In genomic region chr5:139282191-139282590, GRCm38 (mm10) we compare ENCODE assay signal across 8 mouse cellular contexts. TPM values are rescaled to one million over a fixed set of nuclear protein-coding genes. Genes with fewer than 3 reads are reported as not detected.
DNase-seq lines count a peak whose midpoint lies in the region; ATAC-seq and TF ChIP-seq lines count a peak whose summit lies in the region.

No protein-coding gene starts in this region.

- no peaks in the 10 kb centered on the region for H3K9me3 ChIP-seq in midbrain, embryonic 10.5 days (replicated peaks)

- H3K27ac ChIP-seq in cortical plate, adult 2 months (ENCODE audit: insufficient read depth, low read length), result peak overlapping the region; percentile 24; the same call in 1 of the 2 replicates
- no peak overlapping the region for H3K27ac ChIP-seq in midbrain, embryonic 10.5 days (replicated peaks)

- H3K4me3 ChIP-seq in cortical plate, adult 2 months (ENCODE audit: insufficient read depth, low read length), result no peak overlapping the region
- no peak overlapping the region for H3K4me3 ChIP-seq in midbrain, embryonic 10.5 days

- 5% methylated on average over 15 of the region's 15 CpGs for WGBS in midbrain, embryonic 10.5 days

- intact Hi-C loops in left cerebral cortex, postnatal 25 days (cut with DNase I), result loop anchor here (1.0 kb wide), 1 partner anchor 43 kb away; the partner anchor contains the start of gene Adap1

- H3K4me1 ChIP-seq in cortical plate, adult 2 months (ENCODE audit: control insufficient read depth, insufficient read depth, low read length), result no peaks in the 10 kb centered on the region; the same call in 1 of the 2 replicates
- H3K4me1 ChIP-seq in midbrain, embryonic 10.5 days, result peaks cover 18% of the 10 kb centered on the region

- TF ChIP-seq CTCF in cortical plate, adult 2 months (IDR thresholded peaks at IDR 0.05; ENCODE audit: extremely low read depth, insufficient read depth, low read length), result peak; percentile 89

- TF ChIP-seq POLR2A in cortical plate, adult 2 months (IDR thresholded peaks at IDR 0.05; ENCODE audit: extremely low read depth, insufficient read depth, low read length), result no peak

- no peaks in the 10 kb centered on the region for H3K36me3 ChIP-seq in midbrain, embryonic 10.5 days

- DNase-seq in adrenal gland, adult (ENCODE audit: inconsistent age in 2 of 2, low spot score in 1 of 2), result peak; percentile 85 to 96
- DNase-seq in gastrocnemius, postnatal 10 days, result peak; percentile 90
- peak; percentile 84 to 86 for DNase-seq in left cerebral cortex, postnatal 25 days (ENCODE audit: low spot score in 2 of 2)
- peak; percentile 85 for DNase-seq in midbrain, embryonic 10.5 days (ENCODE audit: low spot score)
- peak; percentile 89 for DNase-seq in right cerebral cortex, postnatal 4 days
- DNase-seq in urinary bladder, postnatal 4 days (ENCODE audit: low spot score in 2 of 2), result peak; percentile 80 to 90

- H3K27me3 ChIP-seq in midbrain, embryonic 10.5 days (ENCODE audit: low read depth, poor library complexity, severe bottlenecking), result no peaks in the 10 kb centered on the region

- ATAC-seq in inflammation-experienced regulatory T-cells, adult 6 months, result peak; percentile 73

RNA-seq across cellular contexts. Expression of gene Get4, which starts 30.1 kb away (rescaled TPM):
- 82.6 and 89.5 TPM in 2 replicates for polyA plus RNA-seq in cortical plate, adult 2 months (2012; rRNA removed)
- total RNA-seq in gastrocnemius, postnatal 10 days (2021), result 10 to 100 TPM; 48.4 to 55.6 TPM
- 10 to 100 TPM; 12.0 to 25.4 (median 16.7) TPM for polyA plus RNA-seq in inflammation-experienced regulatory T-cells, adult 6 months (2017; shearing (Covaris generic))
- 10 to 100 TPM; 45.1 to 50.7 TPM for total RNA-seq in left cerebral cortex, postnatal 25 days (2021)
- 168 and 187 TPM in 2 replicates for polyA plus RNA-seq in midbrain, embryonic 10.5 days (2016; fragmentation: Nextera tagmentation; extraction: Ambion mirVana)

RNA-seq across cellular contexts. Expression of gene Adap1, which starts 43.2 kb away (rescaled TPM):
- polyA plus RNA-seq in cortical plate, adult 2 months (2012; rRNA removed), result 271 and 275 TPM in 2 replicates
- 1 to 10 TPM; 2.2 to 2.6 TPM for total RNA-seq in gastrocnemius, postnatal 10 days (2021)
- polyA plus RNA-seq in inflammation-experienced regulatory T-cells, adult 6 months (2017; shearing (Covaris generic)), result 10 to 100 TPM in 1 of 3 experiments, 1 to 10 TPM in 2; 3.0 to 13.5 (median 3.7) TPM
- total RNA-seq in left cerebral cortex, postnatal 25 days (2021), result 100 to 1,000 TPM; 295 to 315 TPM
- 0.37 and 0.53 TPM in 2 replicates for polyA plus RNA-seq in midbrain, embryonic 10.5 days (2016; fragmentation: Nextera tagmentation; extraction: Ambion mirVana)

Comparison
In these comparisons a context has a peak if more than half of its experiments do, and no peak if none do; other contexts are left out.
1. RNA of gene Adap1, which starts 43.2 kb away (polyA plus RNA-seq): 271 to 275 TPM in cortical plate, adult 2 months; 3.0 to 13.5 TPM in inflammation-experienced regulatory T-cells, adult 6 months and 0.37 to 0.53 TPM in midbrain, embryonic 10.5 days; every median in the first group is over 10 times any median in the second.
2. Peak in every context shown above with its lines, with median percentiles within 50 percentile points of each other: DNase-seq.